Mouse (Mus musculus) left cerebral cortex, postnatal 14 days (tissue): ENCODE measurements around the gene Dalrd3. TPM values are rescaled to one million over a fixed set of nuclear protein-coding genes. Genes with fewer than 3 reads are reported as not detected.

Experiments used
- DNase-seq, 2 experiments: peaks; one replicate each; pipeline ENCODE4 v3.0.0; 2021 to 2022; ENCODE audit warnings: low spot score in 2 of 2, mixed read lengths in 1 of 2
- intact Hi-C: fragments of 180-260 bp; cut with DNase I; formaldehyde crosslinking; loops from one replicate; pipeline ENCODE4 v1.15.1; 2025
- total RNA-seq, 2 experiments: library from RNA; stranded (reverse); gene quantifications; 2 replicates each; pipeline ENCODE4 v1.2.3; 2021

Dalrd3 gene
- total RNA-seq, 2 experiments from 2014 or later: 76.6 to 77.8 TPM

GRCm38 (mm10) chr9:108570207-108570896 lies 666 bp downstream of the Dalrd3 start:
- peak; percentile 78 to 81 for DNase-seq
- intact Hi-C loops: no loop called here

GRCm38 (mm10) chr9:108571401-108571973 lies 1.8 kb downstream of the Dalrd3 start:
- intact Hi-C loops: no loop called here
- no peak for DNase-seq

GRCm38 (mm10) chr9:108572321-108572720 lies 2.6 kb downstream of the Dalrd3 start:
- intact Hi-C loops: no loop called here
- no peak for DNase-seq

- DNase-seq: peak in 1 of 2 experiments; percentile 85
- intact Hi-C loops: no loop called here
These were observed 4.3 kb downstream of the Dalrd3 start for GRCm38 (mm10) chr9:108573774-108574690.

- intact Hi-C loops: no loop called here
- DNase-seq: no peak
These were observed 5.2 kb downstream of the Dalrd3 start for GRCm38 (mm10) chr9:108574921-108575320.

GRCm38 (mm10) chr9:108575321-108576297 lies 5.9 kb downstream of the Dalrd3 start:
- intact Hi-C loops: no loop called here
- no peak for DNase-seq

- intact Hi-C loops: no loop called here
- DNase-seq: no peak
These were observed 7.3 kb downstream of the Dalrd3 start for GRCm38 (mm10) chr9:108577025-108577424.

GRCm38 (mm10) chr9:108577934-108578544 lies 8.4 kb downstream of the Dalrd3 start:
- DNase-seq: peak in 1 of 2 experiments; percentile 78
- intact Hi-C loops: no loop called here

- intact Hi-C loops: no loop called here
- DNase-seq: peak; percentile 94 to 98
These were observed 9.1 kb downstream of the Dalrd3 start, which contains the start of gene Wdr6 for GRCm38 (mm10) chr9:108578545-108579343. Gene Wdr6, minus strand, starts transcription at chr9:108578739.

GRCm38 (mm10) chr9:108579344-108579690 lies 9.6 kb downstream of the Dalrd3 start:
- intact Hi-C loops: no loop called here
- DNase-seq: peak in 1 of 2 experiments; percentile 38

- peak; percentile 89 to 97 for DNase-seq
- intact Hi-C loops: no loop called here
These were observed 18.0 kb downstream of the Dalrd3 start for GRCm38 (mm10) chr9:108587571-108588180.

GRCm38 (mm10) chr9:108589229-108589628 lies 19.5 kb downstream of the Dalrd3 start:
- intact Hi-C loops: no loop called here
- peak in 1 of 2 experiments; percentile 70 for DNase-seq

GRCm38 (mm10) chr9:108591462-108591861 lies 21.8 kb downstream of the Dalrd3 start:
- intact Hi-C loops: no loop called here
- no peak for DNase-seq

GRCm38 (mm10) chr9:108594354-108594753 lies 24.7 kb downstream of the Dalrd3 start:
- intact Hi-C loops: no loop called here
- DNase-seq: no peak

- DNase-seq: peak; percentile 70 to 80
- intact Hi-C loops: no loop called here
These were observed 27.5 kb downstream of the Dalrd3 start, which contains the start of gene P4htm for GRCm38 (mm10) chr9:108596998-108597764. Gene P4htm, minus strand, starts transcription at chr9:108597667.

GRCm38 (mm10) chr9:108599021-108599566 lies 29.4 kb downstream of the Dalrd3 start:
- DNase-seq: no peak
- intact Hi-C loops: no loop called here
